Mouse (Mus musculus) kidney, postnatal 0 days (tissue): Measurements from ENCODE around the gene Gm45062. TPM values are rescaled to one million over a fixed set of nuclear protein-coding genes. Genes with fewer than 3 reads are reported as not detected.

Experiments used
- ATAC-seq: fragments of 200-750 bp; cut with Nextera tagmentation; replicated peaks from 2 replicates; pipeline ENCODE4 v1.8.0; 2017; ENCODE audit warnings: low read depth, moderate number of reproducible peaks, moderate TSS enrichment, moderate library complexity; ENCODE audit not compliant: low FRiP score
- DNase-seq: peaks from one replicate; pipeline ENCODE4 v3.0.0-alpha.2; 2016; ENCODE audit warnings: low spot score
- H3K27ac ChIP-seq: fragments of 300-500 bp; sonication (generic); 2 replicates; pipeline ENCODE4 v1.5.1; 2014; ENCODE audit warnings: mild to moderate bottlenecking
- H3K27me3 ChIP-seq: fragments of 300-500 bp; sonication (generic); 2 replicates; pipeline ENCODE4 v1.6.1; 2014; ENCODE audit warnings: low read length, mixed read lengths; ENCODE audit not compliant: insufficient read depth
- H3K36me3 ChIP-seq: fragments of 300-500 bp; sonication (generic); 2 replicates; pipeline ENCODE4 v1.6.1; 2014; ENCODE audit warnings: low read length, mixed read lengths; ENCODE audit not compliant: insufficient read depth
- H3K4me1 ChIP-seq: fragments of 300-500 bp; sonication (generic); replicated peaks from 2 replicates; pipeline ENCODE4 v1.6.1; 2014; ENCODE audit warnings: antibody characterized with exemption, low read length, mixed read lengths; ENCODE audit not compliant: insufficient read depth
- H3K4me2 ChIP-seq: fragments of 300-500 bp; sonication (generic); 2 replicates; pipeline ENCODE4 v1.6.1; 2014; ENCODE audit warnings: mild to moderate bottlenecking, low read length, moderate library complexity, mixed read lengths
- H3K4me3 ChIP-seq: fragments of 300-500 bp; sonication (generic); replicated peaks from 2 replicates; pipeline ENCODE4 v1.5.1; 2014; ENCODE audit warnings: low read depth, low read length
- H3K9ac ChIP-seq: fragments of 300-500 bp; sonication (generic); 2 replicates; pipeline ENCODE4 v1.6.1; 2014; ENCODE audit warnings: low read depth, low read length
- H3K9me3 ChIP-seq: fragments of 300-500 bp; sonication (generic); replicated peaks from 2 replicates; pipeline ENCODE4 v1.6.1; 2016; ENCODE audit warnings: low read length, inconsistent platforms, mixed read lengths
- CTCF ChIP-seq: IDR thresholded peaks from 2 replicates; pipeline ENCODE4 v1.5.1; 2016; ENCODE audit warnings: antibody characterized with exemption, low read depth, mild to moderate bottlenecking, moderate library complexity
- WGBS: fragments of 180-500 bp; shearing (Covaris S2); extraction: QIAGEN DNeasy Blood & Tissue Kit; methylation state at CpG from one replicate; pipeline ENCODE4 v1.1.7; 2014; 5-methylcytosine and 5-hydroxymethylcytosine counted together
- polyA plus RNA-seq: library from polyadenylated mRNA; unstranded; fragments of >200 nt; fragmentation: Nextera tagmentation; extraction: Ambion mirVana; gene quantifications from 2 replicates; pipeline ENCODE4 v1.2.1, GENCODE M21; 2015

Gene Gm45062
- polyA plus RNA-seq, 1 experiment from 2014 or later: 5.0 TPM

- no peak overlapping the region for H3K4me2 ChIP-seq
- no peak overlapping the region for H3K4me3 ChIP-seq
- no peak overlapping the region for H3K9ac ChIP-seq
- H3K27ac ChIP-seq: no peak overlapping the region
- no peak for TF ChIP-seq CTCF
- ATAC-seq (no peak), DNase-seq (no peak)
- no peaks in the 10 kb centered on the region for H3K36me3 ChIP-seq
- no peaks in the 10 kb centered on the region for H3K9me3 ChIP-seq
- WGBS: 88% methylated on average over 5 of the region's 5 CpGs
- no peaks in the 10 kb centered on the region for H3K4me1 ChIP-seq
- H3K27me3 ChIP-seq: no peaks in the 10 kb centered on the region
These were observed 156.6 kb downstream of the Gm45062 start for GRCm38 (mm10) chr6:8415823-8416222.

- no peak overlapping the region for H3K9ac ChIP-seq
- no peak overlapping the region for H3K4me2 ChIP-seq
- no peak overlapping the region for H3K27ac ChIP-seq
- TF ChIP-seq CTCF: no peak
- H3K27me3 ChIP-seq: no peaks in the 10 kb centered on the region
- WGBS: 45% methylated on average over 8 of the region's 8 CpGs
- H3K4me1 ChIP-seq: no peaks in the 10 kb centered on the region
- no peaks in the 10 kb centered on the region for H3K9me3 ChIP-seq
- ATAC-seq (no peak), DNase-seq (peak; percentile 29)
- no peaks in the 10 kb centered on the region for H3K36me3 ChIP-seq
- no peak overlapping the region for H3K4me3 ChIP-seq
These were observed 157.7 kb downstream of the Gm45062 start for GRCm38 (mm10) chr6:8416802-8417569.

- Histone ChIP-seq H3K27ac (0 out of 2 replicates have a peak overlapping the region, but pooled peaks have one; percentile 10), H3K4me1 (no peaks in the 10 kb centered on the region), H3K9ac (no peak overlapping the region), H3K36me3 (no peaks in the 10 kb centered on the region), H3K9me3 (no peaks in the 10 kb centered on the region), H3K4me2 (no peak overlapping the region), H3K4me3 (no peak overlapping the region), H3K27me3 (no peaks in the 10 kb centered on the region)
- 30% methylated on average over 4 of the region's 4 CpGs for WGBS
- DNase-seq: peak; percentile 36
- ATAC-seq: no peak
- no peak for TF ChIP-seq CTCF
These were observed 160.4 kb downstream of the Gm45062 start for GRCm38 (mm10) chr6:8419485-8420186.

- ATAC-seq: no peak
- 84% methylated on average over 1 of the region's 1 CpGs for WGBS
- no peak overlapping the region for H3K27ac ChIP-seq
These were observed 160.9 kb downstream of the Gm45062 start for GRCm38 (mm10) chr6:8420187-8420503.

GRCm38 (mm10) chr6:8421421-8421820, 162.2 kb downstream of the Gm45062 start:
- Histone ChIP-seq H3K9ac (no peak overlapping the region), H3K27ac (no peak overlapping the region), H3K4me1 (no peaks in the 10 kb centered on the region), H3K4me2 (no peak overlapping the region), H3K27me3 (no peaks in the 10 kb centered on the region), H3K9me3 (no peaks in the 10 kb centered on the region), H3K36me3 (no peaks in the 10 kb centered on the region), H3K4me3 (no peak overlapping the region)
- WGBS: 51% methylated on average over 5 of the region's 5 CpGs
- TF ChIP-seq CTCF: no peak
- DNase-seq (no peak), ATAC-seq (no peak)

More at GRCm38 (mm10) chr6:8420187-8420503, 160.9 kb downstream of the Gm45062 start:
- no peak for DNase-seq
- Histone ChIP-seq H3K9me3 (no peaks in the 10 kb centered on the region), H3K4me2 (no peak overlapping the region), H3K36me3 (no peaks in the 10 kb centered on the region), H3K27me3 (no peaks in the 10 kb centered on the region), H3K9ac (no peak overlapping the region), H3K4me3 (no peak overlapping the region), H3K4me1 (no peaks in the 10 kb centered on the region)
- TF ChIP-seq CTCF: no peak

GRCm38 (mm10) chr6:8421959-8422581, 162.8 kb downstream of the Gm45062 start:
- Histone ChIP-seq H3K4me1 (no peaks in the 10 kb centered on the region), H3K27me3 (no peaks in the 10 kb centered on the region), H3K27ac (no peak overlapping the region), H3K4me2 (no peak overlapping the region), H3K4me3 (no peak overlapping the region), H3K9me3 (no peaks in the 10 kb centered on the region), H3K9ac (no peak overlapping the region), H3K36me3 (no peaks in the 10 kb centered on the region)
- no peak for DNase-seq
- WGBS: 72% methylated on average over 10 of the region's 10 CpGs
- no peak for ATAC-seq
- no peak for TF ChIP-seq CTCF
